Mouse (Mus musculus) brain, embryonic 18.5 days (tissue): Measurements from ENCODE around the gene Cox5a.

Source experiments
- DNase-seq: peaks from one replicate; pipeline ENCODE4 v3.0.0-alpha.2; 2012; ENCODE audit warnings: low read depth, low spot score

The Cox5a gene

DNA sequence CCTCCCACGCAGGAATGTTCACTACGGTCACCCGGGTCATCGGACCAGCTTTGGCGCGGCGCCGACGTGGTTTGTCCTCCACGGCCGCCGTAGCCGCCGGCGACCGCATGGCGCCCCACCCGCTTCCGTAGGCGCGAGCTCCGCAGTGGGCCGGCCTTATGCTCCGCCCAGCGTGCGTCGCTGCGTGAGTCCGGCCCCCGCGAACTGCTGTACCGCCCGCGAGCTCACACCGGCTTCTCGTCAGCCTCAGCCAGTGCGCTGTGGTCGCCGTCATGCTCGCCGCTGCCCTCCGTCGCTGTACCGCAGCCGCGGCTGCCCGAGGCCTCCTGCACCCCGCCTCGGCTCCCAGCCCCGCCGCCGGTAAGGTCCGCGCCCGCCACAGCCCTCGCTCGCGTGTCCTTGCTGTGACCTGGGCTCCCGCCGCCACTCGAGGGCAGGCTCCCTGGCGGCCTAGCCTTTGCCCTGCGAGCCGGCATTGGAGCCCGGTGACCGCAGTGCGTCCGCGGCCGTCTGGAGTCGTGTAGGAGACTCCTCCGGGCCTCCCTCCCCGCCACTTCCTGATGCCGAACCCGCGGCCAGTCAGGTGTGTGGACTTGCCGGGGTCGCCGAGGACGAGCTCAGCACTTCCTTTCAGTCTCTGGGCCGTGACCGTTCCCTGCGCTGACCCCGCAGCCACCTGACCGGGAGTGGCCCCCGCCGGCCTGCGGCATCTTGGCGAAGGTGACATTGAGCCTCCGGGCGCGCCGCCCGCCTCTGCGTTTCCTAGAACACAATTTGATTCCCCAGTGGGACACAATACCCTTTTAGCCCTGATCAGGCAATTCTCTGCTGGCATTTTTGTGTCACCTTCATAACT, at the start of gene Cox5a:
TSS of gene Cox5a (plus strand) at position 219 of the 856 bp plus-strand sequence.
- DNase-seq, result peak; percentile 82

DNA sequence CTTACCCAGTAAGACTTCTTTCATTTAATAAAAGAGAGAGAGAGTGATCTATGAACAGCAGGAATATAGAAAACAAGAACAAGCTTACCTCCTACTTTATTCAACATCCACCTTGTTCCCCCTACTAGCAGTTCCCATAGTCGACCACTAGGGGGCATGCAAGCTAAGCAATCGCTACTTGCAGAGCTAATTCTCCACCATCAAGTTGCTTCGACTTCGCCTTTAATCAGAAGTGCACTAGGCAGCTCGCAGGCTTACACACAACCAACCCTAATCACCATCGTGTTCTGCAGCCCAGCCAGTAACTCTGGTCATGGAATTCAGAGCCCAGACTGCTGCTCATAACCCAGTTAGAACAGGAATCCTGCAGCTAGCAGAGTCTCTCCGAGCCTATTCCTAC, 35.3 kb upstream of the Cox5a start:
- no peak for DNase-seq

DNA sequence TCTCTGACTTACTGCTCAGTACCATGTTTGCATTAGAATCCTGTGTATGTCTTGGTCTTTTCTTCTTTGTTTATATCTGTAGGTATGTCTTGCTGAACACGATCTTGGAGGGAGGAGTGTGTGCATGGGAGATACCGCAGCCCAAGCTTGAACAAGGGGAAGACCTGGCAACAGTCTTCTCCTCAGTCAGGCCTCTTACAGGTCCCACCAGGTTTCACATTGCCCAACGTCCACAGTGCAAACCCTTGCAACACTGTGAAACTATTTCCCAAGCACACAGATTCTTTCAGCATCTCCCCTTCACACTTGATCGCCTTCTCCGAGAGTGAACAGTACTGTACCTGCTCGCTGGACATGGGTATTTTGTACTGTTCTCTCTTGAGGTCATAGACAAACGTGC, 33.3 kb upstream of the Cox5a start:
- no peak for DNase-seq

DNA sequence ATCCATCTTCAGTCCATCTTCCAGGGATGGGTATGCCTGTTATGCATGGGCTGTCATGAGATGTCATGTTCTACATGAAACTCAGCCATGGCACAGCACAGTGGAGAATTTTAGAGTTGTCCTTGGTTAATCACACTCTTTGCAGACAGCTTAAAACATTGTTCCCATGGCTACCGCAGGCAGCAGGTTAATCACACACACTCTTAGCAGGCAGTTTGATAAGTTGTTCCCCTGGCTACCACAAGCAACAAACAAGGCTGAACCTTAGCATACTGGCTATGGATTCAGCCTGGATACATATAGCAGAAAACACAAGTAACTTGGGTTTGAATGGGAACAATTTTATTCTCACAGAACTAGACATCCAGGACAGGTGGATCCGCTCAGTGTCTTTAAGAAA, 27.5 kb upstream of the Cox5a start:
- DNase-seq, result no peak

DNA sequence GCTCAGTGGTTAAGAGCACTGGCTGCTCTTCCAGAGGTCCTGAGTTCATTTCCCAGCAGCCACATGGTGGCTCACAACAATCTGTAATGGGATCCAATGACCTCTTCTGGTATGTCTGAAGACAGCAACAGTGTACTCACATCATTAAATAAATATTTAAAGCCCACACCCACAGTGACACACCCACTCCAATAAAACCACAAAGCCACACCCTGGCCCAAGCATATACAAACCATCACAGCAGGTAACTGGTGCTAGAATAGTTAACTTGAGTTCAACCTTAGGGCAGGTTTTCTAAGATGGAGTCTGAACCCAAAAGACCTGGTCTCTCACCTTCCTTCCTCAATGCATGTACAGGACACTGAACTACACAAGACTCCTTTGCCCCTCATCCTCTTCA, 26.1 kb upstream of the Cox5a start:
- no peak for DNase-seq

DNA sequence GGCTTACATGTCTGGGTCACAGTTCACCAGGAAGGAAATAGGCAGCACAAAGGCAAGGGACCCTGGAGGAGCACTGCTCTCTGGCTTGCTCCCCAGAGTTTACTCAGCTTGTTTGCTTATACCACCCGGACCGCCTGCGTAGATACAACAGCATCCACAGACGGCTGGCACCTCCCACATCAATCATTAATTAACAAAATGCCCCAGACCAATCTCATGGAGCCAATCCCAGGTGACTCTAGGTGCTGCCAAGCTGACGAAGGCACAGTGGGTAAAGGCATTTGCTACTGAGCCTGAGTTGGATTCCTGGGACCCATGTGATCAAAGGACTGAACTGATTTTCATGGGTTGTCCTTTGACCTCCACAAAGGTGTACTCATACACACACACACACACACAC, 23.8 kb upstream of the Cox5a start:
- no peak for DNase-seq

DNA sequence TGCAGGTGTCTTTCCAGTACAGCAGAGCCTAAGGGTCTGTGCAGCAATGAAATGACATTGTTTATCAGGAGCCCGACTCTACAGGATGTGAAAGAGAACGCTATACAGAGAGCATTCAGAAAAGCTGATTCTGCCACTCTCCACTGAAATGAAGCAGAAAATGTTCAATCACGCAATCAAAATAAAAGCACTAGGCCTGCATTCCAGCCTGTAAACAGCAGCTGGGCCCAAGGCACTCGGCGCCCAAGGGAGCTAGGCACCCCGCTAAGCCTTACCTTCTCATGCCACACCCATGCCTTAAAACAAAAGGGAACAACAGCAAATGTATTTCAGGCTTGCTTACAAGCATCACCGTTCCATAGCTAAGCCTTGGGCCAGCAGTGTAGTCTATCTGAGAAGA, 22.5 kb upstream of the Cox5a start:
- no peak for DNase-seq

DNA sequence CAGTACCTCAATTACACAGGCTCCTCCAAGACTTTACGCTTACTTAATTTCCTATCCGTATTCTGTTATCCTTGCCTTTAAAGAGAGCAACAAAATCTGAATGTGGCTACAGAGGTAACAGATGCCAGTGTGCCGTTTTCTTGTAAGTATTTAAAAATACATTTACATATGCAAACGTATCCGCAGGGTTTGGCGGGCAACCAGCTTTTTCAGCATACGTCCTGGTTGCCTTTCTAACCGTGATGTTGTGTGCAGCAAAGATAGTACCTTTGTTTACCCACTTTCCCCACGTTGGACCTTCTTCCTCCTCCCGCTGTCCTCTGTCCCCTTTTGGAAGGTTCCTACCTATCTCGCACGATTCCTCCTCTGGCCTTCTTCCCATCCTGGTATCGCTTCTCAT, 19.6 kb upstream of the Cox5a start:
- DNase-seq, result no peak

DNA sequence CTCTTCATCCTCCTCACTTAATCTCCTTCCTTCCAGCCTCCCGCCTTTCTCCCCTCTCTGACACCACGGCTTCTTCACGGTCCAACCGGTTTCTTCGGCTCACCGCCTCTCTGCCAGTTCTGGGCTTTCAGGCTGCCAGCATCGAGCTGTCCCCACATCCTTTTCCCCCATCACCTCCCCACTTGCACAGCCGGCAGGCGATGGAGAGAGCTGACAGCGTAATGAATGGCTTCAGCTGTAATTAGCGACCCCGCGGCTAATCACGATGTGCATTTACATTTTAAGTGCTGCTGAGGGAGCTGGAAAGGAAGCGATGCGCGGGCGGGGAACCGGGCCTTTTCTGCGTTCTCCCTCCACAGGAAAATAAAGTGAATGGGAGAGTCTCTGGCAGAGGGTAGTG, 19.2 kb upstream of the Cox5a start:
- no peak for DNase-seq

DNA sequence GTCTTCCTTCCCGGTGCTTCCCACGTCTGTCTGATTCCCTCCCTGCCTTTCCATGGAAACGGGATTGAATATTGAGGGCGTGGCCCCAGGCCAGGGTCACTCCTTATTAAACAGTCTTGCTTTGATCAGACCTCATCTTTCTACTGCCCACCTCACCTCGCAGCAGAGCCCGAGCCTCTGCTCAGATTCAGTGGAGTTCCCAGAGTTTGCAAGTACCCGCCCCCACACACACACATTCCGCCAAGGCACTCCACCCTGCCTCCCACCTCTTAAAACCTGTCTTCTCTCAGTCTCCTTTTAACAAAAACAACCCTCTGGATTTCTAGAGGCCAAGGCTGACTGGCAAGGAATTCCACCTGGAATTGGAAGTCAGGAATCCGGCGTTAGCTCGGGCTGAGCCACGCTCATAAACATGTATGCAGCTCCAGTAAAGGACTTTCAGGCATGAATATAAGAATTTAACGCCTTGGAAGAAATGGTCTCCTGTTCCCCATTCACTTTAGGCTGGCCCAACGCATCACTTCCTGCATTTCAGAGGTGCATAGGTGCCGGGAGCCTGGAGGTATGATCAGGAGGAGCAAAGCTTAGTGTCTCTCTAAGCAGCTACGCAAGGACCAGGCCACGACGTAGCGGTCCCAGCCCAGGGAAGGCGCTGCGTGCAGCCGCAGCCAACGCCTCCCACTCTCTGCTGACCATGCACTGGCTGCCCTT, 18.0 kb upstream of the Cox5a start:
- no peak for DNase-seq

DNA sequence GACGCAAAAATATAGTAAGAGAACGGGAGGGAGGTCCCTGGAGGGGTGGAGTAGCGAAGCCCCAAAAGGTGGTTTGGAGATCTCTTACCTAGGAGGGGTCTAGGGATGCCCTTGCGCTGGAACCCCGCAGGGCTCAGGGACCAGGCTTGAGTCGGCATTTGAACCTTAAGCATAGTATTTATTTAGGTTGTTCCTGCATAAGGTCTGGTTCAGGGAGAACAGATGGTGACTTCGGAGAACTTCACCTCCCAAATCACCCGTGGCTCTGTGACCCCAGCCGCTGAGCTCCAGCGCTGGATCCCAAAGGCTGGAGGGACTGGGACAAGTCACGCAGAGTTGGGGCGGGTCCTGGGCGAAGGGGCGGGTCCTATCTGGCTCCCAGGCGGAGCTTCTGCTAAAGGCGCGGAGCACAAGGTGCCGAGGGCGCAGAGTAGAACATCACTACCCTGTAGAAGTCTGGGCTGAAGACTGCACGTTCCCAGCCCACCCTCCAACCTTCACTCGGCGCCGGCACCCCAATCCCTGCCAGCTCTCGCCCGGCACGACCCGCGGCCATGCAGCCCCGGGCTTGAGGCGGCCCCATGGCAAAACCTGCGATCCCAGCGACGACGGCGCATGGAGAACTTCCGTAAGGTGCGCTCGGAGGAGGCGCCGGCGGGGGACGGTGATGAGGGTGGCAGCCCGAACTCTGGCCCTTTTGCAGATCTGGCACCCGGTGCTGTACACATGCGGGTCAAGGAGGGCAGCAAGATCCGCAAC, 17.3 kb upstream of the Cox5a start, which contains the start of gene Rpp25:
TSS of gene Rpp25 (plus strand) at position 405 of the 759 bp plus-strand sequence.
- DNase-seq, result no peak

DNA sequence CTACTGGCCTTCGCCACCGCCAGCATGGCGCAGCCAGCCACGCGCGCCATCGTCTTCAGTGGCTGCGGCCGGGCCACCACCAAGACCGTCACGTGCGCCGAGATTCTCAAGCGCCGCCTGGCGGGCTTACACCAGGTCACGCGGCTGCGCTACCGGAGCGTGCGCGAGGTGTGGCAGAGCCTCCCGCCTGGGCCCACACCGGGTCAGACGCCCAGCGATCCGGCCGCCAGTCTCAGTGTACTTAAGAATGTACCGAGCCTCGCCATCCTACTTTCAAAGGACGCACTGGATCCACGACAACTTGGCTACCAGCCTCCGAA, 16.7 kb upstream of the Cox5a start:
- no peak for DNase-seq

DNA sequence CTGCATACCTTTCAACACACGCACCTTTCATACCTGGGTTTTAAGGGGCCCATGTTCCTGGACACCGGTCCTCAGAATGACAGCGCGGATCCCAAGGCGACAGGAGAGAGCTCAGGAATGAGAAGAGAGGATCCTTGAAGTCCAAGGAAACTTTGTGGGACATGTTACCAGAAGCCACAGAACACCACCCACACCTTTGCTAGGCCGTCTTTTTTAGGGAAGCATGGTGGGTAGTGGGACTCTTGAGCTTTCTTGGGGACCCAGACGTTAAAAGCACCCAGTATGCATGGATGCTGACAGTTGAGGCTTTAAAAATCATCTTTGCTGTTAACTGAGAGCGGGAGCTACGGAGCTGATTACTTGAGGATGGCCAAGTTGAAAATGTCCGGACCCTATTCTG, 16.2 kb upstream of the Cox5a start:
- no peak for DNase-seq

DNA sequence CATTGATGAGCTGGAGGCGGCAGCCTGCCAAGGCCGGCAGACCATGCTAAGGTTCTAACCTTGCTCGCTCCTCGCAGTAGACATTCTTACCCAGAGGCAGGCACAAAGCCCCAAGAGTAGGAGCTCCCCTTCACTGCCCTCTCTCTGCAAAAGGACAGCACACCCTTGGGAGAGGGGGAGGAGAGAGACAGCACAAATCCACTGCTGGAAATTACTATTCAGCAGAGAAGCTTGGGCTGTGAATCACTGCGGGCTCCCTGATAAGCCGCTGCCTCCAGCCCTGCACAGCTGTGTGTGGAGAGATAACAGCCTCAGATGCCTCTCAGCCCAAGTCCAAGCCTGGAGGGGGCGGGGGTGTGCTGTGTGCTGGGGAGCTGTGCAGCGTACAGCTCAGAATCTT, 15.4 kb upstream of the Cox5a start:
- no peak for DNase-seq

DNA sequence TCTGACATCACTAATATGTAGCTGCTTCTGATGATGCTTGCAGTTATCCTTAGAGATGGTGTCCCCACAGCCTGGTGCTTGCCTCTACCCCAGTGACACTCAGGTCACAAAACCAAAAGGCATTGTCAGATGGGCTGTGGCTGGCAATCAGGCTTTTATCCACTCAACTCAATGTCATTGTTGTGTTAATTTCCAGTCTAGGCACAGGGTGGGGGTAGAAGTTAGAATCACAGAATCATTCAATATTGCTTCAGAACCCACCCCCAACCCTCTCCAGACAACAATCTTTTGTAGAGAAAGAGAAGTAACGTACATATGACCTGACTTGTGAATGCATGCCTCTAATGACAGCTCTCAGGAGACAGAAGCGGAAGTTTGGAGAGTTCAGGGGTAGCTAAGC, 10.5 kb upstream of the Cox5a start:
- no peak for DNase-seq

DNA sequence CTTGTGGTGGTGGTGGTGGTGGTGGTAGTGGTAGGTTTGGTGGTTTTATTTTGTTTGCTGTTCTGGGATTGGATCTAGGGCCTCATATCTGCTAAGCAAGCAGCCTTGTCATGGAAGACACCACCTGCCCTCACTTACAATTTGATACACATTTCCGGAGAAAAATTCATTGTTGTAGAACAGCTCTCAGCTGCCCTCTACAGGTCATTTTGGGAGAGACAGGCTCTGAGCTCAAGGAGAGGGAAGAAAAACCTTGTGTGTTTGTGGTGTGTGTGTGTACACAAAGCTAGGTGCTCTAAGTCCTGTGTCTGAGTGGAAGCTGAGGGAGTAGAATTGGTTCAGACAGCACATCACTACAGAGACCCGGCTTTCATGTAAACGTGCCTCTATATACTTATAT, 4.0 kb upstream of the Cox5a start:
- DNase-seq, result no peak

DNA sequence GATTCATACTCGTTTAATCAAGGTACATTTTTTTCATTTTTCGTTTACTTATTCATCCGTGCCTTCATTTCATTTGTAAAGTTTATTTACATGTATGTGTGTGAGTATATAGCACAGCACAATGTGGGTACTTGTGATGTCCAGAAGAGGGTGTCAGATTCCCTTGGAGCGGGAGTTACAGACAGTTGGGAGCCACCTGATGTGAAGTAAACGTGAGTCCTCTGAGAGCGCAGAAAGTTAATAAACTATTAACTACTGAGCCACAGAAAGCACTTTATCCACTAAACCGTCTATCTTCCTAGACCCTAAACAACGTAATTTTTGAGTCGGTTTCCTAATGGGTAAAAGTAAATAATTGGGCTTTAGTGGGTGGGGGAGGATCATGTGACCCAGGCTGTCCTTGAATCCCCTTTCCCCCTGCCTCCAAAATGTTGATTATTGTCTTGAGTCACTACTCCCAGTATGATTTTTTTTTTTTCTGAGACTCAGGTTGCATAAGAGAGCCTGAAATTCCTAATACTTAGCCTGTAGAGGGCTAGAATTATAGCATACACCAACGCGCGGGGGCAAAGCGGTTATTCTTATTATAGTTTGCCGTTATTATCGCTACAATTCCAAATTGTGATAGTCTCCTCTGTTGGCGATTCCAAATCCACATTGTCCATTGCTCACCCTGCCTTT, 559 bp upstream of the Cox5a start:
- DNase-seq, result no peak

DNA sequence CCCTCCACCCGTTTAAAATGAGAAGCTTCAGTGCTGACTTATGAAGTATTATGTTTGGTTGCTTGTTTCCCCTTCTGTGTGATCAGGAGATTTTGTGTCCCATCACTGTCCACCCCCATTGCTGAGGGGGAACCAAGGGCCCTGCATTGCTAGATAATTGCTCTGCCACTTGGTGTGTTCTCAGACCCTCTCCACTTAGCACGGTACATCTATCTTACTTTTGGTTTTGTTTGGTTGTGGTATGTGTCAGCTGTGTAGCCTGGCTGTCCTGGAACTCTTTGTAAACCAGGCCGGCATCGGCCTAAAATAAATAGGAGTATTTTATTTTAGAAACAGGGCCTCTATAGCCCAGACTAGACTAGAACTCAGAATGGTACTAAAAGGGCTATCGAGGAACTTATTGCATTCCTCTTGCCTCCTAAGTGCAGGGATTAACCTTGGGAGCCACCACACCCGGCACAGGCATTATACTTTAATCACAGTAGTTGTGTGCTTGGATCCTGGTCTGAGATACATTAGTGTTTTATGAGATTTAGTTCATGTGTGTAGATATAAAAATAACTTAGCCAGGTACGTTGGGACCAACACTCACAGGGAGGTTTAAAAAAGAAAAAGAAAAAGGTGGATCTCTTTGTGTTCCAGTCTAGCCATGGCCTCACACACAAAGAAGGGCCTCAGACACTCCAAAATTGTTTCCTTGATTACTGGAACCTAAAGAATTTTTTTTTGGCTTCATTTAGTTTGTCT, 1.2 kb downstream of the Cox5a start:
- DNase-seq, result no peak

DNA sequence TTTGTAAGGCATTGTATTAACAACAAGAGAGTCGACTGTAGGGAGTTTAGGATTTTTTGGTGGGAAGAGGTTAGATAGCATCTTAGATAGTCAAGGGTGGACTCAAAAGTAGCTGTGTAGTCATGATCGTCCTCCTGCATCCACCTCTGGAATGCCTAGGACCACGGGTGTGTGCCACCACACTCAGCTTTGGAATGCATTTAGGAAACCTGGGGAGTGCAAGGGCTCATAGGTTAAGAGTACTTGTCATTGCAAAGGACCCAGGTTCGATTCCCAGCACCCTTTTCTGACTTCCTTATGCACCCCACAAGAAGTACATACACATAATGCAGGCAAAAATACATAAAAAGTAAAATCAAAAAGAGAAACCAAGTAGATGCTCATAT, 1.8 kb downstream of the Cox5a start:
- DNase-seq, result no peak

DNA sequence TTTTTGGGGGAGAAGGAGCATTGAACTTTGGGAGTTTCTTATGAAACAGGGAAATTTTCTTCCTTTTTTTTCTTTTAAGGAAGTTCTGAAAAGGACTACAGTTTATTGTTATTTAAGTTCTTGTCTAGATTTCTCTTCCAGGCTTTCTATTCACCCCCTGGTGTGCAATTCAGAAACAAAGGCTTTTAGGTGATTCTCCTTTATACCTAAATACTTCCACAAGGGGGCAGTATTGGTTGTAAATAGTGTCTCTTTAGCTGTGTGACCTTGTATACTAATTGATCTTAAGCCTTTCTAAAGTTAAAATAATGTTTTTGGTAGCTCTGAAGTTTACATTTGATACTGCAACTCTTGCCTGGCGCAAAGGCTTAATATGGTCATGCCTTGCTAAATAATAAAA, 2.7 kb downstream of the Cox5a start:
- DNase-seq, result no peak

DNA sequence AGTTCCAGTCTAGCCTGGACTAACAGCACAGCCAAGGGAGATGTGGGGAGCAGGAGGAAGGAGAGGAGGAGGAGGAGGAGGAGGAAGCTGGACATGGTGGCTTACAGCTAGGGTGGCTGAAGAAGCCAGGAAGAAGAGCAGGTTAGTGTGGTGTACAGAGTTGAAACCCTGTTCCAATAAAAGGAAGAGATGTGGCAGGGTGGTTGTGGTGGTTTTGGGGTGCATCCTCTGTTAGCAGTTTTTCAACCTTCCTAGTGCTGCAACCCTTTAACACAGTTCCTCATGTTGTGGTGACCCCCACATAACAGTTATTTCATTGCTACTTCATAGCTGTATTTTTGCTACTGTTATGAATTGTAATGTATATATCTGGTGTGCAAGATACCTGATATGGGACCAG, 3.4 kb downstream of the Cox5a start:
- no peak for DNase-seq
